ENCODE assay signal across 7 mouse cellular contexts in genomic region chr1:79450343-79451021, GRCm38 (mm10). TPM values are rescaled to one million over a fixed set of nuclear protein-coding genes. Genes with fewer than 3 reads are reported as not detected.
DNase-seq lines count a peak whose midpoint lies in the region; ATAC-seq and TF ChIP-seq lines count a peak whose summit lies in the region.

No protein-coding gene starts in this region.

- TF ChIP-seq CTCF in stomach, postnatal 0 days (IDR thresholded peaks at IDR 0.05; ENCODE audit: low read depth) = no peak

- no peak for DNase-seq in stomach, postnatal 0 days (ENCODE audit: low spot score)
- DNase-seq in forebrain, embryonic 14.5 days (ENCODE audit: low spot score) = peak; percentile 76
- peak; percentile 29 to 42 for DNase-seq in left cerebral cortex, postnatal 36 days (ENCODE audit: low spot score in 2 of 2)
- peak; percentile 42 to 51 for DNase-seq in right cerebral cortex, postnatal 10 days (ENCODE audit: low spot score in 2 of 2)
- DNase-seq in testis, postnatal 10 days (ENCODE audit: low spot score) = no peak

- H3K4me3 ChIP-seq in stomach, embryonic 14.5 days (ENCODE audit: low read depth, low read length) = no peak overlapping the region
- no peak overlapping the region for H3K4me3 ChIP-seq in stomach, postnatal 0 days (ENCODE audit: low read depth, low read length)
- H3K4me3 ChIP-seq in forebrain, embryonic 14.5 days (ENCODE audit: low read depth, low read length) = peak overlapping the region; percentile 31

- no peaks in the 10 kb centered on the region for H3K36me3 ChIP-seq in stomach, embryonic 14.5 days (ENCODE audit: control insufficient read depth, insufficient read depth, low read length)
- no peaks in the 10 kb centered on the region for H3K36me3 ChIP-seq in stomach, postnatal 0 days (ENCODE audit: control insufficient read depth, insufficient read depth, low read length)
- no peaks in the 10 kb centered on the region for H3K36me3 ChIP-seq in forebrain, embryonic 14.5 days (ENCODE audit: control insufficient read depth, insufficient read depth, low read length)

- intact Hi-C loops in left cerebral cortex, postnatal 36 days (cut with DNase I) = no loop called here

- ATAC-seq in stomach, embryonic 14.5 days (ENCODE audit: insufficient number of reproducible peaks, insufficient read depth, low FRiP score, low read depth) = no peak
- ATAC-seq in stomach, postnatal 0 days (ENCODE audit: low FRiP score, low TSS enrichment) = no peak
- ATAC-seq in forebrain, embryonic 14.5 days = peak; percentile 84
- no peak for ATAC-seq in erythroid progenitor cell, adult 5-6 weeks (replicated peaks; ENCODE audit: low FRiP score, poor library complexity, severe bottlenecking)

- no peak for TF ChIP-seq EP300 in stomach, postnatal 0 days (optimal IDR thresholded peaks at IDR 0.05)

- H3K27ac ChIP-seq in stomach, embryonic 14.5 days (ENCODE audit: low read length) = no peak overlapping the region
- no peak overlapping the region for H3K27ac ChIP-seq in stomach, postnatal 0 days (replicated peaks)
- 0 out of 2 replicates have a peak overlapping the region, but pooled peaks have one; percentile 27 for H3K27ac ChIP-seq in forebrain, embryonic 14.5 days (ENCODE audit: low read depth, low read length)

- H3K4me2 ChIP-seq in stomach, embryonic 14.5 days (replicated peaks; ENCODE audit: low read depth, low read length) = 0 out of 2 replicates have a peak overlapping the region, but pooled peaks have one; percentile 2
- H3K4me2 ChIP-seq in stomach, postnatal 0 days (replicated peaks; ENCODE audit: low read depth) = no peak overlapping the region
- H3K4me2 ChIP-seq in forebrain, embryonic 14.5 days (ENCODE audit: low read length) = peak overlapping the region; percentile 59

- H3K4me1 ChIP-seq in stomach, embryonic 14.5 days (ENCODE audit: control insufficient read depth, insufficient read depth, low read length) = no peaks in the 10 kb centered on the region
- H3K4me1 ChIP-seq in stomach, postnatal 0 days (replicated peaks; ENCODE audit: control insufficient read depth, insufficient read depth) = no peaks in the 10 kb centered on the region
- peaks cover 20% of the 10 kb centered on the region for H3K4me1 ChIP-seq in forebrain, embryonic 14.5 days (ENCODE audit: control insufficient read depth, insufficient read depth, low read length)

- no peak overlapping the region for H3K9ac ChIP-seq in stomach, embryonic 14.5 days (replicated peaks; ENCODE audit: low read depth, low read length)
- no peak overlapping the region for H3K9ac ChIP-seq in stomach, postnatal 0 days (ENCODE audit: low read length)
- H3K9ac ChIP-seq in forebrain, embryonic 14.5 days (ENCODE audit: low read length) = peak overlapping the region; percentile 50

- H3K9me3 ChIP-seq in stomach, embryonic 14.5 days (ENCODE audit: control insufficient read depth, low read depth, low read length) = no peaks in the 10 kb centered on the region
- H3K9me3 ChIP-seq in stomach, postnatal 0 days (ENCODE audit: control insufficient read depth, low read length) = no peaks in the 10 kb centered on the region
- no peaks in the 10 kb centered on the region for H3K9me3 ChIP-seq in forebrain, embryonic 14.5 days (replicated peaks; ENCODE audit: control insufficient read depth, low read length)

- no peaks in the 10 kb centered on the region for H3K27me3 ChIP-seq in stomach, embryonic 14.5 days (ENCODE audit: control insufficient read depth, insufficient read depth, low read length)
- H3K27me3 ChIP-seq in stomach, postnatal 0 days (ENCODE audit: control insufficient read depth, insufficient read depth, low read length) = no peaks in the 10 kb centered on the region
- no peaks in the 10 kb centered on the region for H3K27me3 ChIP-seq in forebrain, embryonic 14.5 days (replicated peaks; ENCODE audit: control insufficient read depth, insufficient read depth, low read length)

- 22% methylated on average over 20 of the region's 20 CpGs for WGBS in stomach, embryonic 14.5 days
- WGBS in stomach, postnatal 0 days = 20% methylated on average over 20 of the region's 20 CpGs
- 2% methylated on average over 20 of the region's 20 CpGs for WGBS in forebrain, embryonic 14.5 days

RNA-seq across cellular contexts. Expression of gene Scg2, which starts 10.6 kb away (rescaled TPM):
- polyA plus RNA-seq in stomach, embryonic 14.5 days (2014; fragmentation: Nextera tagmentation; extraction: Ambion mirVana) = 3.2 and 3.6 TPM in 2 replicates
- 9.3 and 10.0 TPM in 2 replicates for polyA plus RNA-seq in stomach, postnatal 0 days (2015; fragmentation: Nextera tagmentation; extraction: Ambion mirVana)
- polyA plus RNA-seq in forebrain, embryonic 14.5 days (2014; fragmentation: Nextera tagmentation; extraction: Ambion mirVana) = 61.1 and 78.8 TPM in 2 replicates
- 100 to 1,000 TPM; 217 to 221 TPM for total RNA-seq in left cerebral cortex, postnatal 36 days (2021)
- not detected in 2 replicates for total RNA-seq in erythroid progenitor cell, adult 5-6 weeks (2015; ENCODE audit: low replicate concordance)
- total RNA-seq in erythroid progenitor cell, adult 5-6 weeks (2017; ENCODE audit: low replicate concordance) = not detected in 2 replicates

Comparison
In these comparisons a context has a peak if more than half of its experiments do, and no peak if none do; other contexts are left out.
1. DNase-seq: peak in forebrain, embryonic 14.5 days (single experiment), left cerebral cortex, postnatal 36 days (2 of 2) and right cerebral cortex, postnatal 10 days (2 of 2); none in stomach, postnatal 0 days (single experiment) and testis, postnatal 10 days (single experiment).